Mouse (Mus musculus): Measurements from ENCODE around the gene Aldh1l1.

The Aldh1l1 gene

DNA sequence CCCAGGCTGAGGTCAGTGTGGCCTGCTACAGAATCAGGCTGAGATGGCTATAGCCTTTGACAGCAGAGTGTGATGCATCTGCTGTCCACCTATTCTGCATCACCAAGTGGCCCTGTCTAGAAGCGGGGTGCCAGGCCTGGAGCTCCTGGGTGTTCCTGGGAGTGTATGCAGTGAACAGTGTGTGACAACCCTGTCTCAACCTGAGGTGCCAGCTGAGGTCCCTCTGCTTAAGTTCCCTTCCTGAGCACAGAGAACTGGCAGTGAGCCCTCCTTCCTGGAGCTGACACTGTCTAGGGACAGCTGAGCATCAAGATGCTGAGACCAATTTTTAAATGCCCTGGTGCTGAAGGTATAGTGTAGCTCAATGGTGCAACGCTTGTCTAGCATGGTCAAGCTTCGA lies 13.5 kb upstream of the Aldh1l1 start:
- no peak for DNase-seq

DNA sequence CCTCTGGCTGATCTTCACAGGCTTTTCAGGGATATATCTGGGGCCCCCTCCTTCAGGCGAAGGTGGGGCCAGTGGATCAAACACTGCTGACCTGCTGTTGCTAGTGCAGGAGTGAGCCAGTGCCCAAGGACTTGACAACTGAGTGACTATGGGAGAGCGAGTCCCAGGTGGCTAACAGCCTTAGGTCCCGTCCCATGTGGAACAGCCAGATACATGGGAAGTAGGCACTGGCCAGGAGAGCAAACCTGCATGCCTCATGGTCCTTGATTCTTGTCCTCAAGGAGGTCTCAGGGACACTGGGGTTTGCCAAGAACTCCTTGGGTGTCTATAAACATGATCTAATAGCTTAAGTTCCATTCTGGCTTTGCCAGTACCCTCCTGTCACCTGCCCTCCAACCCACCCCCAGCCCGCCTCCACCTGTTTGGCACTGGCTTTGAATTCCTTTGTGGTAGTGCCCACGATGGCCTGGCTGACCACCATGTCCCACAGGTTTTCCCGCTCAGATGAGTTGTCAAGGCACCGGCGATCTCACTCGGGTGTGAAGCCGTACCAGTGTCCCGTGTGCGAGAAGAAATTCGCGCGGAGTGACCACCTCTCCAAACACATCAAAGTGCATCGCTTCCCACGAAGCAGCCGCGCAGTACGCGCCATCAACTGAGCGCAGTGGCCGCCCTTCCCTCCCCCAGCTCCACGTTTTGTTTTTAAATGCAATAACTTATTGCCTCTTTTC lies 12.4 kb upstream of the Aldh1l1 start:
- DNase-seq = peak in 1 of 2 experiments; percentile 42

DNA sequence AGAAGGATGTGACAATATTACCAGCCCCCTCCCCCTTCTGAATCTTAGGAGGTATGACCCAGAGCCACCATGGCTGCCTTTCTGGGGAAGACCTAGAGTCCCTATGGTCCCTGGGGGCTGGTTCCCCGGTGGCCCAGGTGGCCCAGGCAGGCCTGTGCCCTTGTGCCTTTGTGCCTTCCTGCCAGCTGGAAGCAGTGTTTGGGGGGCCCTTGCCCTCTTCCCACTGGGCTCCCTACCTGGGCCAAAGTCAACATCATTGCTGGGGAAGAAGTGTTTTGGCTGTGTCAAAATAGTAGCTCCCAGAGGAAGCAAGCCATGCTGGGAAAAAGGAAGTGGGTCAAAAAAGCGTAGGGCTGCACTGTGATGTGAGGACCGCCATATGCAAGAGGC lies 11.9 kb upstream of the Aldh1l1 start:
- DNase-seq = peak in 1 of 2 experiments; percentile 52

DNA sequence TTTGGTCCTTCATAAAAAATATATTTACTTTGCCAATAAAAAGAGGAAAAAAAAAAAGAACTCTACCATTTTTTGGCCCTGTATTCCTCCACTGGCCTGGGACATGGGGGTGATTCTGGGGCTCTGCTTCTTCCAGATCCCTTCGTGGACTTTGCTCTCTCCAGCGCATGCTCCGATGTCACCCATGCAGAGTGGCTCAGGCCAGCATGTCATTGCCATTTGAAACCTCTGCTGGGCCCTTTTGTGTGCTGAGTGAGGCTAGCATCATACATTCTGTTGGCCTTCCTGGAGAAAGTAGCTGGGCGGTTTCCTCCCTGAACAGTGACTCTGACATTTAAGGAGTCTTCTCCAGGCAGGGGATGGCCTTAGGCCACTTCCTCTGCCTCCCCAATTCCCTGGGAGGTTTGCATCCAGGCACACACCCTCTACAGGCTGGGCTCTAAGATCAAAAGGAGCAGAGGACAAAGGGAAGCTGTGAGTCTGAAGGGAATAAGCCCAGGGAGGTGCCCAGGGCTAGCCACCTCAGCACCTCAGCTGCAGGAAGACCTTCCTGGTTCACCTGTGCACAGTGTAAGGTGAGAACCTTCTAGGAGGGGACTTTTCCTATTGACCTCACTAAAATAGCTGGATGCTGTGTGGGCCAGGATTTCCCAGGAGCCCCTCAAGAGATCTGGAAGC lies 10.9 kb upstream of the Aldh1l1 start:
- DNase-seq = peak; percentile 39 to 62

DNA sequence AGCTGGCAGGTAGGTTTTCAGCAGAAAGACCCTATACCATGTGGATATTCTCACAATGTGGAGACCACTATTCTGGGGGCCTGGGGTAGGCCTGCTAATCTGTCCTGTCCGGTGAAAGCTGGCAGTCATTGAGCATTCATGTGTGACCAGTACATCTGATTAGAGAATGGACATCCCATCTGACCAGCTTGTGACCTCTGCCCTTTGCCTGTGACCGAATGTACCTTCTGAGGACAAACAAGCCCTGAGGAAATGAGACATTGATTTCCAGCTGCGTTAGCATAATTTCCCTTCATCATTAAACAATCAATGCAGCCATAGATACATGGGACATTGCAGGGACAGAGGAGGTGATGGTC lies 10.4 kb upstream of the Aldh1l1 start:
- peak; percentile 51 to 79 for DNase-seq

DNA sequence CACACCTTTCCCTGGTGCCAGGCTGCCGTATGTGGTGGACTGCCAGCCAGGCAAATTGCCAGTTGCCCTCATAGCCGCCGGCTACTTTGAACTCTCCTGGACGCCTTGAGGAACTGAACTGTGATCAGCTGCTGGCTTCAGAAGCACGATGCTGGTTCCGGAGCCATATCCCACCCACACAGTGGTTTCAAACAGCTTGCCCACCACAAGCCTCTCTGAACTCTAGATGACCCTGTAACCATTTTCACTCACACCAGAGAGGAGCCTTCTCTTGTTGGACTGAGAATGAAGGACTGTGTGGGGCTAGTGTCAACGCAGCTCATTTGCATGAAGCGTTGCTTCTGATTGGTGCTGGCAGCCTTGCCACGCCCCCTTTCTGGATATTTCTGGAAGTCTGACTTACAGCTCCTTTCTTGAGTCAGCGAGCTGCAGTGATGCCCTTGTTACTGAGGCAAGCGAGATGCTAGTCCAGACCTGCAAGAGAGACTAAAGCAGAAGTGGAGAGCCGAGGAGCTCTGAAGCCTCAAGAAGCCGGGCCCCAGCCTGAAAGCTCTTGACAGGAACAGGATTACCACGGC lies 9.2 kb upstream of the Aldh1l1 start:
- DNase-seq = peak; percentile 80 to 91

DNA sequence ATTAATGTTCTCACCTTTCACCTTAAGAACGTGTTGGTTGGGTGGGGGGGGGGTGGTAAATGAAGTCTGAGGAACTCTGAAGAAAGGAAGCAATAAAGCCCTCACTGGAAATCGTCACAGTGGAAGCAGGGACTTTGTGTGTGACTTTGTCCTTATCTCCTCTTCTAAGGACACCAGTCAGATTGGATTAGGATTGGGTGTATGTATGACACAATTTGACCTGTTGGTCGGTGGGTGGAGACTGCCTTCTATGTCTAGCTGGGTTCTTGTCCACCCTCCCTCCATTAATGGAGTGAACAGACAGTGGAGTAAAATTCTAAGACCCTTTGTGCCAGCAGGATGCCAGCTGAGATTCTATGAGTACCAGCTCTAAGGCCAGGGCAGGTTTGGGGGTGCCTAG lies 2.0 kb upstream of the Aldh1l1 start:
- DNase-seq = no peak

DNA sequence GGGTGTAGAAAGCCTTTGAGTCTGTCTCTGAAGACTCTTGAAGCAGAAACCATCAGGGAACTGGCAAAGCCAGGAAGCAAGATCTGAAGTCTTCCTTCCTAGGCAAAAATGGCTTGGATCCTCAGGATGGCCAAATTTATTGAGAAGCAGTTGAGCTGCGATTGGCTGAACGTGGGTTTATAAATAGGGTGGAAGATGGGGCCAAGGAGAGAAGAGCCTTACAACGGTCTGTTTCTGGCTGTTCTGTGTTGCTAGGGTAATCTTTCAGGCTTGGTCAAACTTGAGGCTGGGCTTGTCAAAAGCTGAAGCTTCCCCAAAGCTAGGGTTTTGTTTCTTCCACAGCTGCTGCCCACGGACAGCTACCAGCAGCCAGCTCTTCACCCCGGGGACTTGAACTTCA lies 1.4 kb upstream of the Aldh1l1 start:
- no peak for DNase-seq

DNA sequence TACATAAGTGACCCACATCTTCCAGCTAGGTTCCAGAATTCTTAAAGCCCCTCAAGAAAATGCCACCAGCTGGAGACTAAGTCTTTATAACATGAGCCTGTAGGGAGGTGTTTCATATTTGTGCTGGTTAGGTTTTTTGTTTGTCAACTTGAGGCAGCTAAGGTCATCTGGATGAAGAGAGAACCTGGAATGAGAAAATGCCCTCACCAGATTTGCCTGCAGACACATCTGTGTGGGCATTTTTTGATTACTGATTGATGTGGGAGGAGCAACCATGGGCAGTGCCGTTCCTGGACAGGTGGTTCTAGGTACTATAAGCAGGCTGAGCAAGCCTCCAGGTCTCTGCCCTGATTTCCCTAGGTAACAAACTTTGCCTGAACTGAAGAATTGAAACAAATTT lies 1.3 kb downstream of the Aldh1l1 start:
- no peak for DNase-seq

DNA sequence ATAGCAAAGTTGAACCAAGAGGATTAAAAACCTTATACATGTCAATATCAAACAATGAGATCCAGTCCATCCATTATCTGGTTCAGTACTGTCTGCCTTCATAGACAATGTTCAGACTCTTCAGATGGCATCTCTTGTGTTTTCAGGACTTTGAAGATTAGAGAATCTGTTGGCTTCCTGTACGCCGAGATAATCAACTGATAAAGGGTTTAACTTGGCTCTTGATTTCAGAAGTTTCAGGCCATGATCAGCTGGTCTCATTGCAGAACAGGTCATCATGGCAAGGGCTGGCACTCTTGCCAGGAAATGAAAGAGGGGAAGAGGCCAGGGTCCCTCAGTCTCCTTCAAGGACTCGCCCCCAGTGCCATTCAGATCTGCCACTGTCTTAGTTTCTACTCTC lies 3.3 kb downstream of the Aldh1l1 start:
- no peak for DNase-seq

DNA sequence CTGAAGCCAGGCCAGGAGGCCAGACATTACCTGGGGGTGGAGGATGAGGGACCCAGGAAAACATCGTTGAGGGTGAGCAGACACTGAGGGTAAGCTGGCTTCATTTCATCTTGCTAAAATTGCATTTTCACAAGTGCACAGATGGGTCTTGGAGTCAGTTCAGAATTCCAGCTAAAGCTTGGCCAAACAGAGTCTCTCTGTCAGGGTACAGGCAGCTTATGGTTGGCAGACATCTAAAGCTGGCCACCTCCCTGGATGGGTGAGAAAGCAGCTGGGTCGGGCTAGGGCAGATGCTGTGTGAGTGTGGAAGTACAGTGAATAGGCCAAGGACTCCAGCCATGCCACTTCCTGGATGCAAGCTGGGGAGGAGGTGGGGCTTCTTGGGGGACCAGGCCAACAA lies 4.7 kb downstream of the Aldh1l1 start:
- no peak for DNase-seq

DNA sequence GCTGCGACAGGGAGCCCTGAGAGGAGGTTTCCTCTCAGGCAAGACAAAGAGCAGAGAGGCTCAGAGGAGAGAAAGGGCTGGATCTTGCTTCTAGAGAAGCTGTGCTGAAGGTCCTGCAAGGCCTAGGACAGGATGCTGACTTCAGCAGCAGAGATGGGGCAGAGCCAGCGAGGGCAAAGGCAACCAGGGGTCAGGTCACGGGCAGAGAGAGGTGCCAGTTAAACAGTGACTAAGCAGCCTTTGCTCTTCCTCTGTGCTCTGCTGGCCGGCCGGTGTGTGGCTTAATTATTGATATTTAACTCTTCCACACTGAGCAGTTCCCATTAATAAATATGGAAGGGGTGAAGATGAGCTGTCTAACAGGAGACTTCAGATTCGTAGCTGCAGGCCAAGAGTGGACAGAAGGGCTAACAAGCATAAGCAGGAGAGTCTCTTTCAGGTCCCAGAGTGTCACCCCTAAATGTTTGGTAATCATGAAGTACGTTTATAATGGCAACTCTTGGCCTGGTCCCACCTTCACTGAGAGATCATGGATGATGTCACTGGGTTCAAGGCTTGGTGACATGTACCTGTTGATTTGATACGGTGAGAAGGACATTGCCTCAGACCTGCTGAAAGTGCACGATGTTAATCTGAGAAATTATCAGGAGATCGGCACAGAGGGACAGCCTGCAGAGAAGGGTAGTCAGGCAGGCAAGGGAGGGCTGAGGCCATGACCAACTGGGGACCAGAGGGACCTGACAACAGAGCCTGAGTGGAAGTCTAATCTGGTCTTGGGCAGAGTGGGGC lies 5.9 kb downstream of the Aldh1l1 start:
- peak; percentile 84 to 95 for DNase-seq

DNA sequence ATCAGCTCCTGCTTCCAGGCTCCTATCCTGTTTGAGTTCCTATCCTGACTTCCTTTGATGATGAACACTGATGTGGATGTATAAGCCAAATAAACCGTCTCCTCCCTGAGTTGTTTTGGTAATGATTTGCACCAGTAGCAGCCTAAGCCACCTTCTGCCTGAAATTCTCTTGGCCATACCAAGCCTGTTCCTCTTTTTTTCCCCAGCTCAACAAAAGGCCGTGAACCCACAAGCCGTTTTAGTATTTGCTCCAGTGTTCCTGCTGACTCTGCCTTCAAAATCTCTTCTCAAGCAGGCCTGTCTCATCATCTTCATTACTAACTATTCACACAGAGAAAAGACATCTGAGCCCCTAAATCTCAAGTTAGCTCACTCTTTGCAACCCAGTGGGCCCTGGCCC lies 7.9 kb downstream of the Aldh1l1 start:
- DNase-seq = peak in 1 of 2 experiments; percentile 48

DNA sequence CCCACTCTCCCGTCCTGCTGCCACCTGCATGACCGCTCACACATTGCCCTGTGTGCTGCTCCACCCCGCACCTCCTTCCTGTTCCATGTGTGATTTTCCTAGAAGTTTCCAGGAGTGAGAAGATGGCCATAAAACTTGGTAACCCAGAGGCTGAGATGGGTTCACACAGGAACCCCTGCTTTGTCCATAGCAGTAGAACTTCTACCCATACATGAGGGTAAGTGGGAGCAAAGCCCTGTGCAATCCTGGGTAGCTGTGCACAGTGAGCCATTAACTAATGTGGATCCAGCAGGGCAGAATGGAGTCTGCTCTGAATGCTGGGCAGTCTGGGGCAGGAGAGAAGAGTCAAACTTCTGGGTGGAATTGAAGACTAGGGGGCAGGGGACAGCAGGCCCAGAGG lies 8.3 kb downstream of the Aldh1l1 start:
- no peak for DNase-seq

DNA sequence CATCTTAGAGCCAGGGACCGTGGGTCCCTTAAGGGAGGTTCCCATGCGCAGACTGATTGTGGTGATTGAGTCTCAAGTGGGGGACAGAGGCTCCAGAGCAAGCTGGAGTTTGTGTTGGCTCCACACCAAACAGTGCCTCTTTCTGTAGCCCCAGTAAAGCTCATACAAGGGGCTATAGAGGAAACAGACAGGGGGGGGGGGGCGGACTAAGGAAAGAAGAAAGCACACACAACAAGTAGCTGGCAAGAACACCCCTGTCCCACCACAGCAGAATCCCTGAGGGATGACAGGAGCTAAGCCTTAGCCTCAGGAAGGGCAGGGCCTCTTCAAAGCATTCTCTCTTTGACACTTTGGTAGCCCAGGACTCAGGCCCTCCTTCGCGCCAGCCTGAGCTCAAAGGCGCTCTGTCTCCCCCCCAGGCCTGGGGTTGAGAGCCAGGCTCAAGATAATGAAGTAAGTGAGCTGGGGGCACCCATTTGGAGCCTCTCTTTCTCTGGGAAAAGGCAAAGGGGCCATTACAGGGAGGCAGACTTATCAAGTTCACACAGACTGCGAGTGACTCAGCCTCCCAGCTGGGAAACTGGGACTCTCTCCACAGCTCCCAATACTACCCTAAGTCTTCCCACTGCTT lies 9.2 kb downstream of the Aldh1l1 start:
- DNase-seq = no peak

DNA sequence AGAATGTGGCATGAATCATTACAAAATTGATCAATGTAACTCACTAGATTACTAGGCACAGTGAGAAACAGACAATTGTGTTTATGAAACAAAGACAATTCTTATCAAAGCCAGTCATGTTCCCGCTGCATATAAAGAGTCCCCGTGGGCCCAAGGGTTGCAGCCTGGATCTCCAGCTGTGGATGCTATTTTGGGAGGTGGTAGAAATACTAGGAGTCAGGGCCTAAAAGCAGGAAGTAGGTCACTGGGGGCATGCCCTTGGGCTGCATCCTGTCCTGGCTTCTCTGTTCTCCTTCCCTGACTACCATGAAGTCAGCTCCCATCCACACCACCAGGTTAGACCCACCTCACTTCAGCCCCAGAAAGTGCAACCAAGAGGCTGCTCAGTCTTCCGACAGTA lies 10.0 kb downstream of the Aldh1l1 start:
- DNase-seq = no peak

DNA sequence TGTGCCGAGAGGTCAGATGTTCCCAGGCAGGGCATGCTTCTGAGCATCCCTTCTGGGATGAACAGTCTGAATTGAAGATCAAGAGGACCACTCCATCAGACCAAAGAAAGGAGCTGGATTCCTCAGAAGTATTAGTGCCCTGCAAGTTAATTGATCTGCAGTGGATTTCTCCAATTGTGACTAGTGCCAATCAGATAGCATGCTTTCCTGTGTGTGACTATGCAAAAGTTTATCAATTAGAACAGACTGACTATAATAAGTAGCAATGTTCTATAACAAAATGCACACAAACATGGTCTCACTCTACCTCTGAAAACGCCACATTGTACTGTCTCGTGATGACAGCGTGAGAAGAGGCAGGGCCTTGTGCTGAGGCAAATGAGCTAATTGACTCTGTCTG lies 13.3 kb downstream of the Aldh1l1 start:
- DNase-seq = no peak

DNA sequence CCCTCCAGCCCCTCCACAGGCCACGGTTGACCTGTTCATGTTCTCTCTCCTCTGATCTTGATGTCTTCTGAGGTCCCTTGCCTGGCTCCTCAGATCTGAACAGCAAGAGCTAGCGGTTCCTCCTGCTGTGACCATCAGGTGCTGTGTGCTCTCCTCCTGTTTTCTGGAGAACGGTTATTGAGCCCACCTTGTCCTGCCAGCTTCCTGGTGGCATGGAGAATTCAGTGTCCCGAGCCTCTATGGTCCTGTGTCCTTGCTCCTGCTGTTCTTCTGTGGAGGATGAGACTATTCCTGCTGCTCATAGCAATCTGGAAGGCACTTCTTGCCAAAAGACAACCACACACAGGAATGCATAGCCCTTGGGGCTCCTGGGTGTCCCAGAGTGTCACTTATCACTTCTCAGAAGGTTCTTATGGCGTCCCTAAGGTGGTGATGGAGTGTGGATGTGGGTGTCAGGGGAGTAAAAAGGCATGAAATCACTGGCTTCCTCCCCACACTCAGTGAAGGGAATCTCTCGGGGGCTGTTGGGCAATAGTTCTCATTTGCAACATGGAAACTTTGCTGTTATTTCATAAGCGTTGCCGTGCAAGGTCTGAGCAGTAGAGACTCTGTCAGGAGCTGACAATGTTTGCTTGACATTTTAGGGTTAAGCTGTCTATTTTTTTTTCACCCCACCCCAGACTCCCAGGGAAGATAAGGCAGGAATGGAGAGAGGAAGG lies 15.2 kb downstream of the Aldh1l1 start:
- no peak for DNase-seq

DNA sequence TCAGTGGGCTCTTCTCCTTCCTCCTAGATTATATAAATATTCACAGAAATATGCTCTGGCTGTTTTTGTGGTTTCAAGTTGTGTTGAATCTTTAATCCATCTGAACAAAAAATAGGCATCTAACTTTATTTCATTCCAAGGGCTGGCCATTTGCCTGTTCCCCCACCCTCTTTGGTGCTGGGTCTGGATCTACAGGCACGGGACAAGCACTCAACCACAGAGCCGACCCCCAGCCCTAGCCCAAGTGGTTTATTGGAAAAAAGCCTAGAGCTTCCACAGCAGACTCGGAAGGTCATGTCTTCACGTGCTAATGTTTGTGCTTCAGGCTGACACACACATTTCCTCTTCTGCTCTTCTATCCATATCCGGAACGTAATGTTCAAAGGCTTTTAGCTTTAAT lies 19.7 kb downstream of the Aldh1l1 start:
- DNase-seq = peak; percentile 68 to 88

DNA sequence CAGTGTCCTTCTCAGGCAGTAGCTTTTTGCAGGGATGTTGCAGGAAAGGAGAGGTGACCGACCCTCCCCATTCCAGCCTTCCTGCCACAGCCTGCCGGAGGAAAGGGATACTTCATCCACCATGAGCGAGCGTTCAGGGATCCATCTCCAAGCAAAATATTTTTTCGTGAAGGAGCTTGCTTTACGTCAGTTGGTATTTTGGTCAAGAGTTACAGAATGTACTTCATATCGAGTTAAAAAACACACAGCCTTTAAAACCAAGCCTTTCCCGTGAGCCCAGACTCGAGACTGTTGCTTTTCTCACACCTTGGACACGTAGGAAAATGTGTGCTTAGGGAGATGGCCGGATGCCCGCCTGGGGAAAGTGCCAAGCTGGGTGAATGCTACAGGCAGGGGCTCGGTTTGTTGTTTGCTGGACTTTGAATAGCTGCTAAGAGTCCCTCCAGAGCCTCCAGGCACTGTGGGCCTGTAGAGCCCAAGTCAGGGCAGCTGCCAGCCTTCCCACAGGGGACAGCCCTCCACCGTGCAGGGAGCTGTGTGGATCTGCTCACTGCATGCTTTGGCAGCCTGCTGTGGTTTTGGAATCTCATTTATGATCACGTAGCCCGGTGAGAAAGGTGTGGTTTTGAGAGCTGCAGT lies 20.6 kb downstream of the Aldh1l1 start:
- peak; percentile 96 to 97 for DNase-seq

DNA sequence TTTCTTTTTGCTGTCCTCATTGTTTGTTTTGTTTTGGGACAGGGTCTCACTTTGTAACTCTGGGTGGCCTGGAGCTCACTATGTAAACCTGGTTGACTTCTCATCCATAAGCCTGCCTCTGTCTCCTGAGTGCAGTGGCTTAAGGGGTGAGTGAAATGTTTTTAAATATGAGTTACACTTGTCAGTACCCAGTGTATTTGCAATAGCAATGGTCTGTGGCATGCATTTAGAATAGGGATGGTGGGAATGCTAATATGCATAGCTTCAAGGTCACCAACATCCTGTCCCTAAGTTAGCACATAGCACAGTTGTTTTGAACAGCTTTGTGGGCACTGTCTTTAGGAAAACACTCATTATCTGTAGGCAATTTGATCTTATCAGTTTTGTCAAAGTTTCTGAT lies 21.2 kb downstream of the Aldh1l1 start:
- DNase-seq = no peak

DNA sequence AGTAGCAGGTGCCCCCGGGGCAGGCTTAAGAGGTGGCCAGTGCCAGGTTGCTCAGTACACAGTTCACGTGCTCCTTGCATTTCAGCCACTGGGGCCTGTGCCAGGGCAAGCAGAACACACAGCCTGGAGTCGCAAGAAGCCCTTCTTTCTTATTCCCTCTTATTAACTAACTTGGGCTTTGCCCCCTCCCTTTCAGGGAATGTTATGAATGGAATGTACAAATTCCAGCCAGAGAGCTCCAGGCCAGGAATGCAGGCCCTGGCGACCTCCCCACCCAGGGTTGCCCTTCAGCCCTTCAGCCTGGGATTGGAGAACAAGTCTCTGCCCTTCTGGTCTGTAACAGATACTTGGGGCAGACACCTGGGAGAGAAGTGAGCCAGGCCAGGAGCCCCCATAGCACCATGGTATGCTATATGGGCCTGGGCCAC lies 22.0 kb downstream of the Aldh1l1 start:
- peak; percentile 95 to 98 for DNase-seq
